Mouse (Mus musculus) stomach, embryonic 14.5 days (tissue): ENCODE measurements around the gene Hist1h3d. TPM values are rescaled to one million over a fixed set of nuclear protein-coding genes. Genes with fewer than 3 reads are reported as not detected.
A peak's percentile ranks its signal among the peaks of the same experiment; 100 is the strongest.
"Not testable (repeated sequence)": the region's sequence is repeated elsewhere in the genome, so short reads cannot be mapped to it uniquely, and the experiment has no call there.

Experiments
- ATAC-seq: fragments of 200-750 bp; cut with Nextera tagmentation; 2 replicates; pipeline ENCODE4 v1.8.0; 2017; ENCODE audit warnings: low read depth, moderate TSS enrichment; ENCODE audit not compliant: insufficient number of reproducible peaks, insufficient read depth, low FRiP score
- H3K27ac ChIP-seq: fragments of 300-500 bp; sonication (generic); 2 replicates; pipeline ENCODE4 v1.5.1; 2014; ENCODE audit warnings: mild to moderate bottlenecking, low read length, moderate library complexity, mixed read lengths
- H3K27me3 ChIP-seq: fragments of 300-500 bp; sonication (generic); 2 replicates; pipeline ENCODE4 v1.6.1; 2014; ENCODE audit warnings: low read length, control low read depth, mixed read lengths; ENCODE audit not compliant: control insufficient read depth, insufficient read depth
- H3K36me3 ChIP-seq: fragments of 300-500 bp; sonication (generic); 2 replicates; pipeline ENCODE4 v1.6.1; 2014; ENCODE audit warnings: mild to moderate bottlenecking, control low read depth, low read length, moderate library complexity, mixed read lengths; ENCODE audit not compliant: control insufficient read depth, insufficient read depth
- H3K4me1 ChIP-seq: fragments of 300-500 bp; sonication (generic); 2 replicates; pipeline ENCODE4 v1.6.1; 2014; ENCODE audit warnings: low read length, control low read depth, mixed read lengths; ENCODE audit not compliant: control insufficient read depth, insufficient read depth
- H3K4me2 ChIP-seq: fragments of 300-500 bp; sonication (generic); replicated peaks from 2 replicates; pipeline ENCODE4 v1.6.1; 2014; ENCODE audit warnings: low read depth, low read length, control low read depth
- H3K4me3 ChIP-seq: fragments of 300-500 bp; sonication (generic); 2 replicates; pipeline ENCODE4 v1.5.1; 2014; ENCODE audit warnings: low read depth, low read length, control low read depth
- H3K9ac ChIP-seq: fragments of 300-500 bp; sonication (generic); replicated peaks from 2 replicates; pipeline ENCODE4 v1.6.1; 2014; ENCODE audit warnings: low read depth, mild to moderate bottlenecking, control low read depth, low read length, moderate library complexity, mixed read lengths
- H3K9me3 ChIP-seq: fragments of 300-500 bp; sonication (generic); 2 replicates; pipeline ENCODE4 v1.6.1; 2016; ENCODE audit warnings: low read depth, low read length, control low read depth; ENCODE audit not compliant: control insufficient read depth
- WGBS: fragments of 180-500 bp; shearing (Covaris S2); extraction: QIAGEN DNeasy Blood & Tissue Kit; methylation state at CpG from one replicate; pipeline ENCODE4 v1.1.7; 2014; 5-methylcytosine and 5-hydroxymethylcytosine counted together
- polyA plus RNA-seq: library from polyadenylated mRNA; unstranded; fragments of >200 nt; fragmentation: Nextera tagmentation; extraction: Ambion mirVana; gene quantifications from 2 replicates; pipeline ENCODE4 v1.2.1, GENCODE M21; 2014

Hist1h3d gene
- polyA plus RNA-seq, 1 experiment from 2014 or later, result 16.2 TPM

DNA sequence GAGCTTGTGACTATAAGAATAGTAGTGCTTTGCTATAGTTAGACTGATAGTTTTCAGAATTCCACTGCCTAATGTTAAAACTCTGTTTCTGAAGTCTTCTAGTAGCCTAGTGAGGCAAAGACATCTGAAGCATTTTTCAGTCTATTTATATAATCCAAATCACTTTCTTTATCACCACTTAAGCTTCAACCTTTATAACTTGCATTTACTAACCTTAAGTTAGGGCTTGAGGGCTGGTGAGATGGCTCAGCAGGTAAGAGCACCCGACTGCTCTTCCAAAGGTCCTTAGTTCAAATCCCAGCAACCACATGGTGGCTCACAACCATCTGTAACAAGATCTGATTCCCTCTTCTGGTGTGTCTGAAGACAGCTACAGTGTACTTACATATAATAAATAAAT is 35.7 kb upstream of the Hist1h3d start:
- not testable (repeated sequence) for H3K4me1 ChIP-seq, H3K4me2 ChIP-seq, H3K4me3 ChIP-seq, ATAC-seq, H3K36me3 ChIP-seq, H3K27me3 ChIP-seq, H3K27ac ChIP-seq, H3K9ac ChIP-seq, H3K9me3 ChIP-seq
- 79% methylated on average over 1 of the region's 1 CpGs for WGBS

GRCm38 (mm10) chr13:23541497-23541896 is 34.1 kb upstream of the Hist1h3d start:
- Histone ChIP-seq H3K27me3 (no peaks in the 10 kb centered on the region), H3K4me3 (no peak overlapping the region), H3K36me3 (no peaks in the 10 kb centered on the region), H3K4me2 (peak overlapping the region; percentile 59; the same call in 1 of the 2 replicates), H3K27ac (no peak overlapping the region), H3K4me1 (peaks cover 6% of the 10 kb centered on the region; the same call in 1 of the 2 replicates), H3K9me3 (no peaks in the 10 kb centered on the region), H3K9ac (no peak overlapping the region)
- 89% methylated on average over 3 of the region's 3 CpGs for WGBS
- ATAC-seq, result no peak

GRCm38 (mm10) chr13:23542225-23542980 is 33.2 kb upstream of the Hist1h3d start:
- Histone ChIP-seq H3K27ac (peak overlapping the region; percentile 80), H3K4me3 (peak overlapping the region; percentile 38), H3K4me2 (peak overlapping the region; percentile 59), H3K9ac (peak overlapping the region; percentile 57)
- ATAC-seq, H3K27me3 ChIP-seq, H3K9me3 ChIP-seq, H3K4me1 ChIP-seq, H3K36me3 ChIP-seq: not testable (repeated sequence)
- 7% methylated on average over 3 of the region's 3 CpGs for WGBS

- not testable (repeated sequence) for H3K4me1 ChIP-seq, H3K36me3 ChIP-seq, H3K27me3 ChIP-seq, H3K9me3 ChIP-seq
- Histone ChIP-seq H3K27ac (peak within 1 kb of the TSS; percentile 94), H3K9ac (peak within 1 kb of the TSS; percentile 57), H3K4me2 (peak within 1 kb of the TSS; percentile 59), H3K4me3 (peak within 1 kb of the TSS; percentile 38)
- peak; percentile 96 for ATAC-seq
- under 1% methylated on average over 26 of the region's 42 CpGs for WGBS
Measured at GRCm38 (mm10) chr13:23542999-23543607, 32.5 kb upstream of the Hist1h3d start, which contains the start of gene Hist1h2bh. Gene Hist1h2bh (minus strand): TSS chr13:23543392.

- Histone ChIP-seq H3K27me3 (no peaks in the 10 kb centered on the region), H3K36me3 (no peaks in the 10 kb centered on the region), H3K4me1 (no peaks in the 10 kb centered on the region), H3K4me2 (peak within 1 kb of the TSS; percentile 59), H3K9me3 (no peaks in the 10 kb centered on the region), H3K4me3 (peak within 1 kb of the TSS; percentile 38), H3K9ac (peak within 1 kb of the TSS; percentile 57), H3K27ac (peak within 1 kb of the TSS; percentile 94)
- under 1% methylated on average over 24 of the region's 45 CpGs for WGBS
- ATAC-seq, result peak; percentile 91
Measured at GRCm38 (mm10) chr13:23543965-23544786, 31.4 kb upstream of the Hist1h3d start, which contains the start of gene Hist1h3f. Gene Hist1h3f (plus strand): TSS chr13:23544052.

DNA sequence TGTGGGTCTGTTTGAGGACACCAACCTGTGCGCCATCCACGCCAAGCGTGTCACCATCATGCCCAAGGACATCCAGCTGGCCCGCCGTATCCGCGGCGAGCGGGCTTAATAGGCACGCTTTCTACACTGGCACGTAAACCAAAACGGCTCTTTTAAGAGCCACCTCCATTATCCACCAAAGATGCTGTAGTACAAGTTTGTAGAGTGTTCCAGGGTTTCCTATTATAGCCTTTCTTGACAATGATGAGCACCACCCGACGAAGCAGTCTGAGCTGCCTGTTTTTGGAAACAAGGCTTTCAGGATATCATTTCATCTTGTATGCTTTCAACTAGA is 30.8 kb upstream of the Hist1h3d start:
- ATAC-seq, H3K27me3 ChIP-seq, H3K36me3 ChIP-seq, H3K9me3 ChIP-seq, H3K9ac ChIP-seq, H3K4me1 ChIP-seq: not testable (repeated sequence)
- Histone ChIP-seq H3K4me3 (peak overlapping the region; percentile 32), H3K4me2 (peak overlapping the region; percentile 28; the same call in 1 of the 2 replicates), H3K27ac (peak overlapping the region; percentile 94)
- 1% methylated on average over 11 of the region's 14 CpGs for WGBS

- no peak overlapping the region for H3K27ac ChIP-seq
- 66% methylated on average over 5 of the region's 5 CpGs for WGBS
Measured at GRCm38 (mm10) chr13:23546694-23547093, 28.9 kb upstream of the Hist1h3d start.

DNA sequence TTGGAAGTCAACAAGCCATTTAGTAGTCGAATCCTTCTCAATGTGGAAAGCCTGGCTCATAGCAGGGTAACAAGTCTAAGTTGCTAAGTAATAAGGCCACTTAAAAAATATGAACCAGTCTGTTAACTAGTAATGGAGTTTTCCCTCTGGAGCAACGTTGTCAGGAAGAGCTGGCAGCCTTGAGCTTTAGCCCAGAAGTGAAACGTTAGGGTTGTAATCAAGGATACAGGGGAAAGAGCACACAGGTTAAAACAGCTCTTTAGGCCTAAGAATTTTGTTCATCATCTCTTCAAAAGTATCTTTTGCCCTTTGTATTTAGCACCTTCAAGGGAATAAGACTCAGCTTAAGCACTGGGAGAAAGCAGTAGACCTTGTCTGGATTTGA is 24.8 kb upstream of the Hist1h3d start:
- WGBS, result 5% methylated on average over 3 of the region's 3 CpGs
- no peaks in the 10 kb centered on the region for H3K27me3 ChIP-seq
- no peak for ATAC-seq

More at GRCm38 (mm10) chr13:23546694-23547093, 28.9 kb upstream of the Hist1h3d start:
- Histone ChIP-seq H3K9me3 (no peaks in the 10 kb centered on the region), H3K36me3 (no peaks in the 10 kb centered on the region), H3K4me1 (no peaks in the 10 kb centered on the region), H3K9ac (no peak overlapping the region), H3K27me3 (no peaks in the 10 kb centered on the region), H3K4me2 (no peak overlapping the region), H3K4me3 (no peak overlapping the region)
- no peak for ATAC-seq

More for the DNA sequence above, 24.8 kb upstream of the Hist1h3d start:
- Histone ChIP-seq H3K27ac (peak overlapping the region; percentile 88), H3K4me2 (peak overlapping the region; percentile 56), H3K36me3 (no peaks in the 10 kb centered on the region), H3K9ac (peak overlapping the region; percentile 55), H3K4me1 (peaks cover 8% of the 10 kb centered on the region; the same call in 1 of the 2 replicates), H3K4me3 (peak overlapping the region; percentile 39), H3K9me3 (no peaks in the 10 kb centered on the region)
